Mouse (Mus musculus): ENCODE measurements around the gene Ap2m1. TPM values are rescaled to one million over a fixed set of nuclear protein-coding genes. Genes with fewer than 3 reads are reported as not detected.
"Not testable (repeated sequence)": the region's sequence is repeated elsewhere in the genome, so short reads cannot be mapped to it uniquely, and the experiment has no call there.

Ap2m1 gene
- polyA plus RNA-seq (2014; fragmentation: Nextera tagmentation; extraction: Ambion mirVana): 597 and 631 TPM in 2 replicates

GRCm38 (mm10) chr16:20535296-20536080 lies at the start of gene Ap2m1:
TSS of gene Ap2m1 (plus strand) at chr16:20535478.
- H3K4me1 ChIP-seq (ENCODE audit: control insufficient read depth, insufficient read depth, low read length): peaks cover 5% of the 10 kb centered on the region; the same call in 1 of the 2 replicates
- DNase-seq (ENCODE audit: low spot score): peak; percentile 95
- WGBS: under 1% methylated on average over 51 of the region's 52 CpGs

GRCm38 (mm10) chr16:20486048-20486447 lies 49.2 kb upstream of the Ap2m1 start:
- no peak overlapping the region for H3K4me2 ChIP-seq (ENCODE audit: low read depth, severe bottlenecking)

More at GRCm38 (mm10) chr16:20535296-20536080, at the start of gene Ap2m1:
- ATAC-seq (ENCODE audit: insufficient number of reproducible peaks, low FRiP score, low TSS enrichment, low read depth): peak; percentile 97
- Histone ChIP-seq H3K27ac (replicated peaks; ENCODE audit: low read depth, low read length) (0 out of 2 replicates have a peak within 1 kb of the TSS, but pooled peaks have one; percentile 53), H3K27me3 (ENCODE audit: control insufficient read depth, insufficient read depth, low read length) (no peaks in the 10 kb centered on the region), H3K36me3 (ENCODE audit: control insufficient read depth, insufficient read depth, low read length) (peaks cover 20% of the 10 kb centered on the region), H3K4me2 (ENCODE audit: low read depth, severe bottlenecking) (peak within 1 kb of the TSS; percentile 76), H3K9me3 (ENCODE audit: control insufficient read depth, low read length) (no peaks in the 10 kb centered on the region), H3K9ac (ENCODE audit: low read length) (peak within 1 kb of the TSS; percentile 83), H3K4me3 (ENCODE audit: low read depth, low read length) (peak within 1 kb of the TSS; percentile 81)

GRCm38 (mm10) chr16:20488151-20488550 lies 47.1 kb upstream of the Ap2m1 start:
- Histone ChIP-seq H3K4me3 (ENCODE audit: low read depth, low read length) (no peak overlapping the region), H3K36me3 (ENCODE audit: control insufficient read depth, insufficient read depth, low read length) (no peaks in the 10 kb centered on the region), H3K9ac (ENCODE audit: low read length) (no peak overlapping the region), H3K27me3 (ENCODE audit: control insufficient read depth, insufficient read depth, low read length) (no peaks in the 10 kb centered on the region), H3K9me3 (ENCODE audit: control insufficient read depth, low read length) (no peaks in the 10 kb centered on the region), H3K27ac (replicated peaks; ENCODE audit: low read depth, low read length) (no peak overlapping the region), H3K4me2 (ENCODE audit: low read depth, severe bottlenecking) (no peak overlapping the region), H3K4me1 (ENCODE audit: control insufficient read depth, insufficient read depth, low read length) (no peaks in the 10 kb centered on the region)
- 65% methylated on average over 1 of the region's 1 CpGs for WGBS
- no peak for DNase-seq (ENCODE audit: low spot score)
- no peak for ATAC-seq (ENCODE audit: insufficient number of reproducible peaks, low FRiP score, low TSS enrichment, low read depth)

More at GRCm38 (mm10) chr16:20486048-20486447, 49.2 kb upstream of the Ap2m1 start:
- H3K4me3 ChIP-seq (ENCODE audit: low read depth, low read length): no peak overlapping the region
- H3K27ac ChIP-seq (replicated peaks; ENCODE audit: low read depth, low read length): no peak overlapping the region
- no peaks in the 10 kb centered on the region for H3K27me3 ChIP-seq (ENCODE audit: control insufficient read depth, insufficient read depth, low read length)
- no peaks in the 10 kb centered on the region for H3K9me3 ChIP-seq (ENCODE audit: control insufficient read depth, low read length)
- no peak overlapping the region for H3K9ac ChIP-seq (ENCODE audit: low read length)
- WGBS: 72% methylated on average over 3 of the region's 3 CpGs
- H3K36me3 ChIP-seq (ENCODE audit: control insufficient read depth, insufficient read depth, low read length): no peaks in the 10 kb centered on the region
- ATAC-seq (ENCODE audit: insufficient number of reproducible peaks, low FRiP score, low TSS enrichment, low read depth): no peak
- DNase-seq (ENCODE audit: low spot score): no peak
- no peaks in the 10 kb centered on the region for H3K4me1 ChIP-seq (ENCODE audit: control insufficient read depth, insufficient read depth, low read length)

GRCm38 (mm10) chr16:20488751-20489150 lies 46.5 kb upstream of the Ap2m1 start:
- 86% methylated on average over 9 of the region's 9 CpGs for WGBS
- H3K9ac ChIP-seq (ENCODE audit: low read length); H3K27me3 ChIP-seq (ENCODE audit: control insufficient read depth, insufficient read depth, low read length); H3K9me3 ChIP-seq (ENCODE audit: control insufficient read depth, low read length); DNase-seq (ENCODE audit: low spot score); H3K4me3 ChIP-seq (ENCODE audit: low read depth, low read length); H3K36me3 ChIP-seq (ENCODE audit: control insufficient read depth, insufficient read depth, low read length); H3K27ac ChIP-seq (replicated peaks; ENCODE audit: low read depth, low read length); H3K4me1 ChIP-seq (ENCODE audit: control insufficient read depth, insufficient read depth, low read length); ATAC-seq (ENCODE audit: insufficient number of reproducible peaks, low FRiP score, low TSS enrichment, low read depth); H3K4me2 ChIP-seq (ENCODE audit: low read depth, severe bottlenecking): not testable (repeated sequence)

GRCm38 (mm10) chr16:20489233-20489632 lies 46.0 kb upstream of the Ap2m1 start:
- 81% methylated on average over 2 of the region's 2 CpGs for WGBS

GRCm38 (mm10) chr16:20490581-20490980 lies 44.7 kb upstream of the Ap2m1 start:
- H3K27ac ChIP-seq (replicated peaks; ENCODE audit: low read depth, low read length): no peak overlapping the region
- DNase-seq (ENCODE audit: low spot score) (no peak), ATAC-seq (ENCODE audit: insufficient number of reproducible peaks, low FRiP score, low TSS enrichment, low read depth) (no peak)
- WGBS: 32% methylated on average over 2 of the region's 2 CpGs
- H3K9me3 ChIP-seq (ENCODE audit: control insufficient read depth, low read length): no peaks in the 10 kb centered on the region
- H3K27me3 ChIP-seq (ENCODE audit: control insufficient read depth, insufficient read depth, low read length): no peaks in the 10 kb centered on the region
- no peaks in the 10 kb centered on the region for H3K4me1 ChIP-seq (ENCODE audit: control insufficient read depth, insufficient read depth, low read length)
- no peak overlapping the region for H3K4me3 ChIP-seq (ENCODE audit: low read depth, low read length)
- H3K9ac ChIP-seq (ENCODE audit: low read length): no peak overlapping the region
- no peaks in the 10 kb centered on the region for H3K36me3 ChIP-seq (ENCODE audit: control insufficient read depth, insufficient read depth, low read length)
- H3K4me2 ChIP-seq (ENCODE audit: low read depth, severe bottlenecking): no peak overlapping the region

More at GRCm38 (mm10) chr16:20489233-20489632, 46.0 kb upstream of the Ap2m1 start:
- H3K27me3 ChIP-seq (ENCODE audit: control insufficient read depth, insufficient read depth, low read length): no peaks in the 10 kb centered on the region
- no peaks in the 10 kb centered on the region for H3K36me3 ChIP-seq (ENCODE audit: control insufficient read depth, insufficient read depth, low read length)
- DNase-seq (ENCODE audit: low spot score): no peak
- H3K9ac ChIP-seq (ENCODE audit: low read length): no peak overlapping the region
- H3K27ac ChIP-seq (replicated peaks; ENCODE audit: low read depth, low read length): no peak overlapping the region
- no peak overlapping the region for H3K4me3 ChIP-seq (ENCODE audit: low read depth, low read length)
- H3K4me1 ChIP-seq (ENCODE audit: control insufficient read depth, insufficient read depth, low read length): no peaks in the 10 kb centered on the region
- no peak for ATAC-seq (ENCODE audit: insufficient number of reproducible peaks, low FRiP score, low TSS enrichment, low read depth)
- H3K4me2 ChIP-seq (ENCODE audit: low read depth, severe bottlenecking): no peak overlapping the region
- no peaks in the 10 kb centered on the region for H3K9me3 ChIP-seq (ENCODE audit: control insufficient read depth, low read length)

- no peak overlapping the region for H3K27ac ChIP-seq (replicated peaks; ENCODE audit: low read depth, low read length)
- H3K4me1 ChIP-seq (ENCODE audit: control insufficient read depth, insufficient read depth, low read length): no peaks in the 10 kb centered on the region
- no peaks in the 10 kb centered on the region for H3K27me3 ChIP-seq (ENCODE audit: control insufficient read depth, insufficient read depth, low read length)
- 72% methylated on average over 2 of the region's 2 CpGs for WGBS
- H3K9ac ChIP-seq (ENCODE audit: low read length): no peak overlapping the region
- no peaks in the 10 kb centered on the region for H3K36me3 ChIP-seq (ENCODE audit: control insufficient read depth, insufficient read depth, low read length)
- H3K4me2 ChIP-seq (ENCODE audit: low read depth, severe bottlenecking): no peak overlapping the region
- ATAC-seq (ENCODE audit: insufficient number of reproducible peaks, low FRiP score, low TSS enrichment, low read depth): no peak
- no peaks in the 10 kb centered on the region for H3K9me3 ChIP-seq (ENCODE audit: control insufficient read depth, low read length)
- DNase-seq (ENCODE audit: low spot score): no peak
- H3K4me3 ChIP-seq (ENCODE audit: low read depth, low read length): no peak overlapping the region
These were observed 44.0 kb upstream of the Ap2m1 start for GRCm38 (mm10) chr16:20491301-20491700.

GRCm38 (mm10) chr16:20493452-20493851 lies 41.8 kb upstream of the Ap2m1 start:
- 88% methylated on average over 2 of the region's 2 CpGs for WGBS
- Histone ChIP-seq H3K4me2 (ENCODE audit: low read depth, severe bottlenecking) (no peak overlapping the region), H3K27ac (replicated peaks; ENCODE audit: low read depth, low read length) (no peak overlapping the region), H3K4me1 (ENCODE audit: control insufficient read depth, insufficient read depth, low read length) (peaks cover 6% of the 10 kb centered on the region; the same call in 1 of the 2 replicates), H3K4me3 (ENCODE audit: low read depth, low read length) (no peak overlapping the region), H3K9ac (ENCODE audit: low read length) (no peak overlapping the region), H3K9me3 (ENCODE audit: control insufficient read depth, low read length) (no peaks in the 10 kb centered on the region), H3K36me3 (ENCODE audit: control insufficient read depth, insufficient read depth, low read length) (no peaks in the 10 kb centered on the region), H3K27me3 (ENCODE audit: control insufficient read depth, insufficient read depth, low read length) (peaks cover 5% of the 10 kb centered on the region; the same call in 1 of the 2 replicates)
- DNase-seq (ENCODE audit: low spot score): no peak
- no peak for ATAC-seq (ENCODE audit: insufficient number of reproducible peaks, low FRiP score, low TSS enrichment, low read depth)
